17 mouse cellular contexts compared by ENCODE assay signal in genomic region chr4:119447261-119447660, GRCm38 (mm10). TPM values are rescaled to one million over a fixed set of nuclear protein-coding genes. Genes with fewer than 3 reads are reported as not detected.
"Had no signal": no experiment of that assay in that cellular context is flagged by ENCODE, and none has a peak within 500 bp of the region (broad histone marks: within the 10 kb centered on the region; RNA-seq: fewer than 3 reads in every experiment).

No protein-coding gene starts in this region.

- DNase-seq: lung, adult 2 months; lung, postnatal 14 days; lung, postnatal 36 days; right cerebral cortex, postnatal 14 days; thymus, adult 2 months; thymus, postnatal 25 days; thymus, postnatal 4 days had no signal

- H3K4me1 ChIP-seq: lung, embryonic 15.5 days; midbrain, embryonic 15.5 days; neural tube, embryonic 12.5 days; stomach, embryonic 15.5 days had no signal

- H3K27ac ChIP-seq: lung, embryonic 15.5 days; macrophage; midbrain, embryonic 13.5 days; midbrain, embryonic 15.5 days; neural tube, embryonic 12.5 days; stomach, embryonic 15.5 days; stomach, postnatal 0 days had no signal

- H3K4me2 ChIP-seq: lung, embryonic 15.5 days; midbrain, embryonic 11.5 days; midbrain, embryonic 13.5 days; midbrain, embryonic 15.5 days; neural tube, embryonic 12.5 days; stomach, embryonic 15.5 days had no signal

- ATAC-seq: lung, postnatal 0 days; midbrain, embryonic 13.5 days; midbrain, embryonic 15.5 days had no signal

- H3K9me3 ChIP-seq: lung, embryonic 15.5 days; megakaryocyte, embryonic 14.5 days; midbrain, embryonic 13.5 days; midbrain, embryonic 15.5 days; neural tube, embryonic 12.5 days; stomach, embryonic 15.5 days had no signal

- H3K36me3 ChIP-seq: lung, embryonic 15.5 days; midbrain, embryonic 13.5 days; midbrain, embryonic 15.5 days; neural tube, embryonic 12.5 days; stomach, embryonic 15.5 days had no signal

- H3K27me3 ChIP-seq: lung, embryonic 15.5 days; midbrain, embryonic 13.5 days; midbrain, embryonic 15.5 days; neural tube, embryonic 12.5 days; stomach, embryonic 15.5 days had no signal

- H3K4me3 ChIP-seq: lung, embryonic 15.5 days; megakaryocyte, embryonic 14.5 days; midbrain, embryonic 13.5 days; midbrain, embryonic 15.5 days; neural tube, embryonic 12.5 days; stomach, embryonic 15.5 days had no signal

- H3K9ac ChIP-seq: lung, embryonic 15.5 days; midbrain, embryonic 13.5 days; midbrain, embryonic 15.5 days; neural tube, embryonic 12.5 days; stomach, embryonic 15.5 days had no signal

RNA-seq across cellular contexts. Expression of gene Zmynd12, which starts 24.6 kb away (rescaled TPM):
- polyA plus RNA-seq: macrophage; midbrain, embryonic 11.5 days had no signal

RNA-seq across cellular contexts. Expression of gene Ccdc30, which starts 31.9 kb away (rescaled TPM):
- polyA plus RNA-seq: macrophage had no signal

RNA-seq across cellular contexts. Expression of gene Rimkla, which starts 45.2 kb away (rescaled TPM):
- polyA plus RNA-seq: macrophage had no signal
